Mouse (Mus musculus) midbrain, embryonic 13.5 days (tissue): Measurements from ENCODE around the gene 4930404N11Rik. TPM values are rescaled to one million over a fixed set of nuclear protein-coding genes. Genes with fewer than 3 reads are reported as not detected.

ENCODE experiments used
- ATAC-seq: fragments of 200-750 bp; cut with Nextera tagmentation; 2 replicates; pipeline ENCODE4 v1.8.0; 2017; ENCODE audit warnings: mild to moderate bottlenecking, moderate TSS enrichment, moderate library complexity
- H3K27ac ChIP-seq: fragments of 300-500 bp; sonication (generic); 2 replicates; pipeline ENCODE4 v1.5.1; 2015; ENCODE audit warnings: inconsistent platforms, mild to moderate bottlenecking, moderate library complexity
- H3K27me3 ChIP-seq: fragments of 300-500 bp; sonication (generic); 2 replicates; pipeline ENCODE4 v1.6.1; 2015; ENCODE audit warnings: mild to moderate bottlenecking, inconsistent platforms
- H3K36me3 ChIP-seq: fragments of 300-500 bp; sonication (generic); 2 replicates; pipeline ENCODE4 v1.6.1; 2015; ENCODE audit warnings: mild to moderate bottlenecking, inconsistent platforms
- H3K4me1 ChIP-seq: fragments of 300-500 bp; sonication (generic); replicated peaks from 2 replicates; pipeline ENCODE4 v1.6.1; 2015; ENCODE audit warnings: inconsistent platforms
- H3K4me2 ChIP-seq: fragments of 300-500 bp; sonication (generic); replicated peaks from 2 replicates; pipeline ENCODE4 v1.6.1; 2015; ENCODE audit warnings: moderate library complexity, mild to moderate bottlenecking, inconsistent platforms
- H3K4me3 ChIP-seq: fragments of 300-500 bp; sonication (generic); replicated peaks from 2 replicates; pipeline ENCODE4 v1.5.1; 2015; ENCODE audit warnings: mild to moderate bottlenecking, inconsistent platforms
- H3K9ac ChIP-seq: fragments of 300-500 bp; sonication (generic); replicated peaks from 2 replicates; pipeline ENCODE4 v1.6.1; 2015; ENCODE audit warnings: mild to moderate bottlenecking, inconsistent platforms
- H3K9me3 ChIP-seq: fragments of 300-500 bp; sonication (generic); 2 replicates; pipeline ENCODE4 v1.6.1; 2016; ENCODE audit warnings: mild to moderate bottlenecking, inconsistent platforms
- WGBS: fragments of 180-500 bp; shearing (Covaris S2); methylation state at CpG from one replicate; pipeline ENCODE4 v1.1.7; 2015; 5-methylcytosine and 5-hydroxymethylcytosine counted together
- polyA plus RNA-seq: library from polyadenylated mRNA; unstranded; fragments of >200 nt; fragmentation: Nextera tagmentation; extraction: Ambion mirVana; gene quantifications from 2 replicates; pipeline ENCODE4 v1.2.1, GENCODE M21; 2015

4930404N11Rik gene
- polyA plus RNA-seq, 1 experiment from 2014 or later: 0.44 TPM

- H3K4me1 ChIP-seq: peaks cover 77% of the 10 kb centered on the region
- H3K27me3 ChIP-seq: peaks cover 48% of the 10 kb centered on the region
- H3K36me3 ChIP-seq: peaks cover 44% of the 10 kb centered on the region
- H3K4me3 ChIP-seq: no peak overlapping the region
- H3K27ac ChIP-seq: no peak overlapping the region
- 48% methylated on average over 13 of the region's 13 CpGs for WGBS
- no peak overlapping the region for H3K4me2 ChIP-seq
- 0 out of 2 replicates have a peak overlapping the region, but pooled peaks have one; percentile 6 for H3K9ac ChIP-seq
- H3K9me3 ChIP-seq: no peaks in the 10 kb centered on the region
- no peak for ATAC-seq
Observed at GRCm38 (mm10) chr10:81408424-81408729, 42.8 kb upstream of the 4930404N11Rik start.

- H3K9me3 ChIP-seq: no peaks in the 10 kb centered on the region
- no peak overlapping the region; the same call in 1 of the 2 replicates for H3K4me3 ChIP-seq
- 0 out of 2 replicates have a peak overlapping the region, but pooled peaks have one; percentile 5 for H3K27ac ChIP-seq
- 28% methylated on average over 31 of the region's 31 CpGs for WGBS
- no peak for ATAC-seq
- peak overlapping the region; percentile 39; the same call in 1 of the 2 replicates for H3K9ac ChIP-seq
- H3K4me1 ChIP-seq: peaks cover 77% of the 10 kb centered on the region
- peak overlapping the region; percentile 33 for H3K4me2 ChIP-seq
- H3K36me3 ChIP-seq: peaks cover 44% of the 10 kb centered on the region
- H3K27me3 ChIP-seq: peaks cover 48% of the 10 kb centered on the region
Observed at GRCm38 (mm10) chr10:81407539-81408423, 42.2 kb upstream of the 4930404N11Rik start.

GRCm38 (mm10) chr10:81406504-81407440 lies 41.2 kb upstream of the 4930404N11Rik start:
- Histone ChIP-seq H3K4me2 (peak overlapping the region; percentile 33), H3K27ac (0 out of 2 replicates have a peak overlapping the region, but pooled peaks have one; percentile 5), H3K9me3 (no peaks in the 10 kb centered on the region), H3K4me1 (peaks cover 77% of the 10 kb centered on the region), H3K36me3 (peaks cover 44% of the 10 kb centered on the region), H3K4me3 (no peak overlapping the region; the same call in 1 of the 2 replicates), H3K27me3 (peaks cover 48% of the 10 kb centered on the region), H3K9ac (peak overlapping the region; percentile 39; the same call in 1 of the 2 replicates)
- WGBS: 27% methylated on average over 24 of the region's 24 CpGs
- ATAC-seq: no peak

GRCm38 (mm10) chr10:81405588-81406201 lies 40.1 kb upstream of the 4930404N11Rik start:
- ATAC-seq: no peak

GRCm38 (mm10) chr10:81404720-81405119 lies 39.1 kb upstream of the 4930404N11Rik start:
- peaks cover 53% of the 10 kb centered on the region for H3K36me3 ChIP-seq
- no peak for ATAC-seq
- peaks cover 80% of the 10 kb centered on the region for H3K4me1 ChIP-seq

More at GRCm38 (mm10) chr10:81405588-81406201, 40.1 kb upstream of the 4930404N11Rik start:
- H3K4me1 ChIP-seq: peaks cover 78% of the 10 kb centered on the region
- H3K36me3 ChIP-seq: peaks cover 44% of the 10 kb centered on the region
- H3K4me3 ChIP-seq: no peak overlapping the region
- no peak overlapping the region for H3K9ac ChIP-seq
- WGBS: 46% methylated on average over 13 of the region's 13 CpGs
- no peaks in the 10 kb centered on the region for H3K9me3 ChIP-seq
- H3K27me3 ChIP-seq: peaks cover 48% of the 10 kb centered on the region
- no peak overlapping the region for H3K4me2 ChIP-seq
- H3K27ac ChIP-seq: no peak overlapping the region

GRCm38 (mm10) chr10:81404082-81404481 lies 38.5 kb upstream of the 4930404N11Rik start:
- Histone ChIP-seq H3K27ac (peak overlapping the region; percentile 44; the same call in 1 of the 2 replicates), H3K27me3 (peaks cover 46% of the 10 kb centered on the region), H3K4me1 (peaks cover 79% of the 10 kb centered on the region)

More at GRCm38 (mm10) chr10:81404720-81405119, 39.1 kb upstream of the 4930404N11Rik start:
- WGBS: 63% methylated on average over 18 of the region's 18 CpGs
- H3K4me3 ChIP-seq: no peak overlapping the region
- no peaks in the 10 kb centered on the region for H3K9me3 ChIP-seq
- H3K4me2 ChIP-seq: no peak overlapping the region
- H3K27ac ChIP-seq: no peak overlapping the region
- no peak overlapping the region for H3K9ac ChIP-seq
- H3K27me3 ChIP-seq: peaks cover 48% of the 10 kb centered on the region

GRCm38 (mm10) chr10:81403511-81403910 lies 37.9 kb upstream of the 4930404N11Rik start:
- no peak for ATAC-seq
- Histone ChIP-seq H3K36me3 (peaks cover 58% of the 10 kb centered on the region), H3K27ac (peak overlapping the region; percentile 82), H3K4me1 (peaks cover 75% of the 10 kb centered on the region), H3K27me3 (peaks cover 41% of the 10 kb centered on the region), H3K9ac (no peak overlapping the region), H3K9me3 (no peaks in the 10 kb centered on the region), H3K4me2 (peak overlapping the region; percentile 19; the same call in 1 of the 2 replicates), H3K4me3 (no peak overlapping the region)
- 40% methylated on average over 10 of the region's 10 CpGs for WGBS

More at GRCm38 (mm10) chr10:81404082-81404481, 38.5 kb upstream of the 4930404N11Rik start:
- Histone ChIP-seq H3K9me3 (no peaks in the 10 kb centered on the region), H3K4me2 (no peak overlapping the region), H3K36me3 (peaks cover 58% of the 10 kb centered on the region), H3K9ac (no peak overlapping the region), H3K4me3 (no peak overlapping the region)
- 20% methylated on average over 9 of the region's 9 CpGs for WGBS
- ATAC-seq: no peak

GRCm38 (mm10) chr10:81402227-81402765 lies 36.7 kb upstream of the 4930404N11Rik start:
- peak overlapping the region; percentile 42 for H3K9ac ChIP-seq
- H3K27ac ChIP-seq: peak overlapping the region; percentile 82
- no peaks in the 10 kb centered on the region for H3K9me3 ChIP-seq
- peaks cover 66% of the 10 kb centered on the region for H3K4me1 ChIP-seq
- peaks cover 28% of the 10 kb centered on the region for H3K27me3 ChIP-seq
- H3K4me2 ChIP-seq: peak overlapping the region; percentile 34
- WGBS: 14% methylated on average over 6 of the region's 7 CpGs
- peak overlapping the region; percentile 14; the same call in 1 of the 2 replicates for H3K4me3 ChIP-seq
- no peak; the same call in 1 of the 2 replicates for ATAC-seq
- H3K36me3 ChIP-seq: peaks cover 47% of the 10 kb centered on the region

GRCm38 (mm10) chr10:81401521-81402226 lies 36.1 kb upstream of the 4930404N11Rik start:
- peaks cover 41% of the 10 kb centered on the region for H3K36me3 ChIP-seq
- ATAC-seq: peak; percentile 72
- peak overlapping the region; percentile 14 for H3K4me3 ChIP-seq
- peaks cover 22% of the 10 kb centered on the region for H3K27me3 ChIP-seq
- peaks cover 63% of the 10 kb centered on the region for H3K4me1 ChIP-seq
- H3K9ac ChIP-seq: peak overlapping the region; percentile 42
- H3K9me3 ChIP-seq: no peaks in the 10 kb centered on the region
- 6% methylated on average over 18 of the region's 18 CpGs for WGBS
- H3K27ac ChIP-seq: peak overlapping the region; percentile 82
- peak overlapping the region; percentile 34 for H3K4me2 ChIP-seq

GRCm38 (mm10) chr10:81401205-81401520 lies 35.5 kb upstream of the 4930404N11Rik start:
- no peak overlapping the region for H3K9ac ChIP-seq
- H3K4me3 ChIP-seq: no peak overlapping the region
- no peaks in the 10 kb centered on the region for H3K9me3 ChIP-seq
- peaks cover 18% of the 10 kb centered on the region for H3K27me3 ChIP-seq
- peak overlapping the region; percentile 82 for H3K27ac ChIP-seq
- no peak overlapping the region for H3K4me2 ChIP-seq
- ATAC-seq: no peak
- H3K4me1 ChIP-seq: peaks cover 62% of the 10 kb centered on the region
- WGBS: 25% methylated on average over 10 of the region's 10 CpGs
- H3K36me3 ChIP-seq: peaks cover 35% of the 10 kb centered on the region
